Mouse (Mus musculus): ENCODE data around the gene Zbed4. TPM values are rescaled to one million over a fixed set of nuclear protein-coding genes. Genes with fewer than 3 reads are reported as not detected.
A peak's percentile ranks its signal among the peaks of the same experiment; 100 is the strongest.
"Not testable (repeated sequence)": the region's sequence is repeated elsewhere in the genome, so short reads cannot be mapped to it uniquely, and the experiment has no call there.

Gene Zbed4
- polyA plus RNA-seq, 1 experiment: 25.7 TPM

GRCm38 (mm10) chr15:88741366-88741765 lies 10.1 kb upstream of the Zbed4 start:
- DNase-seq (ENCODE audit: low read depth): peak; percentile 40
- TF ChIP-seq POLR2A (IDR thresholded peaks at IDR 0.05; ENCODE audit: borderline replicate concordance, extremely low read depth, insufficient read depth, insufficient read length, poor library complexity, severe bottlenecking) (no peak), CTCF (IDR thresholded peaks at IDR 0.05; ENCODE audit: borderline replicate concordance, extremely low read depth, insufficient read depth, insufficient read length) (no peak)

DNA sequence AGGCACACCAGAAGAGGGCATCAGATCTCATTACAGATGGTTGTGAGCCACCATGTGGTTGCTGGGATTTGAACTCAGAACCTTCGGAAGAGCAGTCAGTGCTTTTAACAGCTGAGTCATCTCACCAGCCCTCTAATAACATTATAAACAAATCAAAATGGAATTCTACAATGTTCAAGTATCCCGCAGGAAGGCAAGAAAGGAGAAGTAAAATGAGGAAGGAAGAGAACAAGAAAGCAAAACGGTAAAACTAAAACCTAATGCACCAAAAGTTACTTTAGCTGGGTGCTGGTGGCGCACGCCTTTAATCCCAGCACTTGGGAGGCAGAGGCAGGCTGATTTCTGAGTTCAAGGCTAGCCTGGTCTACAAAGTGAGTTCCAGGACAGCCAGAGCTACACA lies 8.1 kb upstream of the Zbed4 start:
- not testable (repeated sequence) for DNase-seq (ENCODE audit: low read depth)

DNA sequence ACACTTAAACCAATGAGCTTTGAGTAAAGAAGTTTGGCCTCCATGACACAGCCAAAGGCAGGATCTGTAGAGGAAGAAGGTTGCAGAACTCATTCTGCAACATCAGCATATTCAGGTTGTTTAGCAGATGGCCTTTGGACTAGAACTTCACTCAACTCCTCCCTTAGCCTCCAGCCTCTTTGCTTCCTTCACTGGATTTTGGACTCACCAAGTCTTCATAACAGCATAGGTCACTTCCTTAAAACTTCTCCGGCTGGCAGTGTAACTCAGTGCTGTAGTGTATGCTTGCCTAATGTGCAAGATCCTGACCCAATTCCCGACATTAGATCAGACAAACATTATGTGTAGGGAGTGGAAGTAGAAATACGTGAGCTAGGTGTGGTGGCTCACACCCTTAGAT lies 6.1 kb upstream of the Zbed4 start:
- TF ChIP-seq POLR2A (IDR thresholded peaks at IDR 0.05; ENCODE audit: borderline replicate concordance, extremely low read depth, insufficient read depth, insufficient read length, poor library complexity, severe bottlenecking): no peak
- TF ChIP-seq CTCF (IDR thresholded peaks at IDR 0.05; ENCODE audit: borderline replicate concordance, extremely low read depth, insufficient read depth, insufficient read length): no peak
- DNase-seq (ENCODE audit: low read depth): no peak

- TF ChIP-seq CTCF (IDR thresholded peaks at IDR 0.05; ENCODE audit: borderline replicate concordance, extremely low read depth, insufficient read depth, insufficient read length): no peak
- no peak for DNase-seq (ENCODE audit: low read depth)
Measured at GRCm38 (mm10) chr15:88745926-88746325, 5.5 kb upstream of the Zbed4 start.

DNA sequence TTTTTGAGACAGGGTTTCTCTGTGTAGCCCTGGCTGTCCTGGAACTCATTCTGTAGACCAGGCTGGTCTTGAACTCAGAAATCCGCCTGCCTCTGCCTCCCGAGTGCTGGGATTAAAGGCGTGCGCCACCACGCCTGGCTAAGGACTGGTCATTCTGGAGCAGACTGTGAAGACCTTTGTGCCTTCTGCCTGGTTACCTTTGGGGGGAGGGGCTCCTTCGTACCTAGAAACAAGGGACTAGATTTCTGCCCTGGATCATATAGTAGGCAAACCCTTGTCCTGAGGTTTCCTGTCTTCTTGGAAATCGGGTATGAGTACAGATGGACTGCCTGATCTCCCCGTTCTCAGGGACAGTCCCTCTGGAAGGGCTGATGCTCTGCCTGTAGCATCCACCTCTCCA lies 1.8 kb upstream of the Zbed4 start:
- not testable (repeated sequence) for DNase-seq (ENCODE audit: low read depth)

- no peak for DNase-seq (ENCODE audit: low read depth)
- TF ChIP-seq POLR2A (IDR thresholded peaks at IDR 0.05; ENCODE audit: borderline replicate concordance, extremely low read depth, insufficient read depth, insufficient read length, poor library complexity, severe bottlenecking) (no peak), CTCF (IDR thresholded peaks at IDR 0.05; ENCODE audit: borderline replicate concordance, extremely low read depth, insufficient read depth, insufficient read length) (no peak)
Measured at GRCm38 (mm10) chr15:88750032-88750431, 1.4 kb upstream of the Zbed4 start.

DNA sequence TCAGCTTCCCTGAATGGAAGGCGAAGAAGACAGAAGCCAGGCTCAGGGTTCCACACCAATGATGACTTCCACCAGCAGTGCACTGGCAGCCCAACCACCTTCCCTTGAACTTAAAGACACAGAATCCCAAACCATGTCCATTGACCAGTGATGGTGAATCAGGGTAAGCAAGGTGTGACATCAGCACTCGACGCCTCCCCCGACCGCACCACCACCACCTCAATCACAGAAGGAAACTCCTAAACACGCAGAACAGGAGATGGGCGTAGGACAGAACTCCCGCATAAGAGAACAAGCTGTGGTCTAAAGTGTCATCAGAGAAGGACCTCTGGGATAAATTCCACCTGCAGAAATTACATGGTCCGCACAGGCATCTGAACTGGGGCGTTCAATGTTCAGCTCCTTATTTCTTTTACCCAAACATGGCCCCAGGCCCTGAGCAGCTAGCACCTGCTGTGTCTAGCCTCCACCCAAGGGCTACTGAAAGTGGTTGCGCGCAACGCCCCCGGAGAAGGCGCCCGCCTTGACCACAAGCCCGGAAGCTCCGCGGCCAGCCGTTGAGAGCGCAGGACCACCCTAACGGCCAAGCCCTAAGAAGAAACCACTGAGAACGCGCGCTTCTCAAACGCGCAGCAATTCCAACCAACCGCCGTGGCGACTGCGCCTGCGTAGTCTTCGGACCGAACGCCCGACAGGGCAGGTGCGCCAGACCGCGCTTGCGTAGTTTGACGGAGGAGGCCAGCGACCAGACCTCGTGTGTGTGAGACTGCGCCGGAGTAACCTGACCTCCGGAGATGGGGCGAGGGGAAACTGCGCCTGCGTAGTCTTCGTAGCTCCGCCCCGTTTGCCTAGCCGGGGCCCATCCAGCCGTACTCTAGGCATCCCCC lies 540 bp upstream of the Zbed4 start:
- DNase-seq (ENCODE audit: low read depth): peak; percentile 100
- no peak for TF ChIP-seq CTCF (IDR thresholded peaks at IDR 0.05; ENCODE audit: borderline replicate concordance, extremely low read depth, insufficient read depth, insufficient read length)
- TF ChIP-seq POLR2A (IDR thresholded peaks at IDR 0.05; ENCODE audit: borderline replicate concordance, extremely low read depth, insufficient read depth, insufficient read length, poor library complexity, severe bottlenecking): peak; percentile 37; the same call in 1 of the 2 replicates

DNA sequence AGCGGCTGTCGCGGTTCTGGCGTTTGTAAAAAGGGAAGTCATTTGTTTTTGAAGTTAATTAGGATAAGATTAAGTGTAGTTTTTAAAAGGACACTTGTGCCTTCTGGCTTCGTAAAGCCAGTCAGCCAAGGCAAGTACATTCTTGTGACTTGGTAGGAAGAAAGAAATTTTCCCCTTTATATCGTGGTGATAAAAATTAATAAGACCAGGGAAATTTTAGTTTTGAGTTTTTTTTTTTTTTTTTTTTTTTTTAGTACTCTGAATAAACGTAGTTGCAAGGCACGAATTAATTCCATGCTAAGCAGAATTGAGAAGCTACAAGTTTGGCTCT lies 908 bp downstream of the Zbed4 start:
- TF ChIP-seq POLR2A (IDR thresholded peaks at IDR 0.05; ENCODE audit: borderline replicate concordance, extremely low read depth, insufficient read depth, insufficient read length, poor library complexity, severe bottlenecking): no peak
- no peak for TF ChIP-seq CTCF (IDR thresholded peaks at IDR 0.05; ENCODE audit: borderline replicate concordance, extremely low read depth, insufficient read depth, insufficient read length)
- DNase-seq (ENCODE audit: low read depth): no peak

- no peak for TF ChIP-seq CTCF (IDR thresholded peaks at IDR 0.05; ENCODE audit: borderline replicate concordance, extremely low read depth, insufficient read depth, insufficient read length)
- no peak for TF ChIP-seq POLR2A (IDR thresholded peaks at IDR 0.05; ENCODE audit: borderline replicate concordance, extremely low read depth, insufficient read depth, insufficient read length, poor library complexity, severe bottlenecking)
- DNase-seq (ENCODE audit: low read depth): no peak
Measured at GRCm38 (mm10) chr15:88754896-88755295, 3.4 kb downstream of the Zbed4 start.

DNA sequence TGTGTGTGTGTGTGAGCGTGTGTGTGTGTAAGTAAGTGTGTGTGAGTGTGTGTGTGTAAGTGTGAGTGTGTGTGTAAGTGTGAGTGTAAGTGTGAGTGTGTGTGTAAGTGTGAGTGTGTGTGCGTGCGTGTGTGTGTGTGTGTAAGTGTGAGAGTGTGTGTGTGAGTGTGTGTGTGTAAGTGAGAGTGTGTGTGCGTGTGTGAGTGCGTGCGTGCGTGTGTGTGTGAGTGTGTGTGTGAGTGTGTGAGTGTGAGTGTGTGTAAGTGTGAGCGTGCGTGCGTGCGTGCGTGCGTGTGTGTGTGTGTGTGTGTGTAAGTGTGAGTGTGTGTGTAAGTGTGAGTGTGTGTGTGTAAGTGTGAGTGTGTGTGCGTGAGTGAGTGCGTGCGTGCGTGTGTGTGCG lies 4.3 kb downstream of the Zbed4 start:
- no peak for TF ChIP-seq CTCF (IDR thresholded peaks at IDR 0.05; ENCODE audit: borderline replicate concordance, extremely low read depth, insufficient read depth, insufficient read length)
- TF ChIP-seq POLR2A (IDR thresholded peaks at IDR 0.05; ENCODE audit: borderline replicate concordance, extremely low read depth, insufficient read depth, insufficient read length, poor library complexity, severe bottlenecking): no peak

DNA sequence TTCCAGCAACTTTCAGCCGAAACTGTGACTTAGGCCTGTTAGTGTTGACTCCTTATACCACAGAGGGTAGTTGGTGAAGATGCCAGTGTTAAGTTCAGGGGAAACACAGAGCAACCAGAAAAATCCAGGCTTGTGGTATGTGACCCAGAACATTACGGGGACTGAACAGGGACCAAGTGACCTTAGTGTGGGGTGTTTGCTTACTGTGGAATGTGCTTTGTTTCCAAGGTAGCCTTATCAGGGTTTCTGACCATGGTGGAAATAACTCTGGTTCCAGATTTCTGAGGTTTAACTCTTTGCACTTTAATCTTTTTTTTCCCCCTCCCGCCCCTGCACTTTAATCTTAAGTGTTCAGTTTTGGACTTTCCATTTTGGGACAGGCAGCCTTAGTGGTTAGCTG lies 6.6 kb downstream of the Zbed4 start:
- no peak for TF ChIP-seq CTCF (IDR thresholded peaks at IDR 0.05; ENCODE audit: borderline replicate concordance, extremely low read depth, insufficient read depth, insufficient read length)
- no peak for TF ChIP-seq POLR2A (IDR thresholded peaks at IDR 0.05; ENCODE audit: borderline replicate concordance, extremely low read depth, insufficient read depth, insufficient read length, poor library complexity, severe bottlenecking)
- DNase-seq (ENCODE audit: low read depth): no peak

More for the DNA sequence above, 4.3 kb downstream of the Zbed4 start:
- DNase-seq (ENCODE audit: low read depth): no peak

DNA sequence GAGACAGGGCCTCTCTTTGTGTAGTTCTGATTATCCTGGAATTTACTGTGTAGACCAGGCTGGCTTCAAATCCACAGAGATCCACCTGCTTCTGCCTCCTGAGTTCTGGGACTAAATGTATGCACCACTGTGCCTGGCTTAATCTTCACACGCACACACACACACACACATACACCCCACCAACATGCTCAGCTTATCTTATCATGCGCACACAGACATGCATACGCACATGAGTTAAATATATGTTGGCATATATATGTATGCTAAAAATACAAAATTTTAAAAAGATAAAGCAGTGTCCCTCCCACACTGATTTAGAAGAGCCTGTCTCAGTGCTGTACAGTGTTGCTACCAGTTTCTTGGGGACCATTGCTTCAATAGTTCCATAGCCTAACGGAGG lies 10.1 kb downstream of the Zbed4 start:
- no peak for TF ChIP-seq POLR2A (IDR thresholded peaks at IDR 0.05; ENCODE audit: borderline replicate concordance, extremely low read depth, insufficient read depth, insufficient read length, poor library complexity, severe bottlenecking)
- no peak for TF ChIP-seq CTCF (IDR thresholded peaks at IDR 0.05; ENCODE audit: borderline replicate concordance, extremely low read depth, insufficient read depth, insufficient read length)
- no peak for DNase-seq (ENCODE audit: low read depth)

- not testable (repeated sequence) for DNase-seq (ENCODE audit: low read depth)
Measured at GRCm38 (mm10) chr15:88766139-88766538, 14.7 kb downstream of the Zbed4 start.

Data from brain, embryonic 14.5 days (tissue).